Mouse (Mus musculus) right cerebral cortex, postnatal 4 days (tissue): ENCODE measurements around the gene Rcan2.
A peak's percentile ranks its signal among the peaks of the same experiment; 100 is the strongest.

ENCODE experiments used
- DNase-seq: peaks from one replicate; pipeline ENCODE4 v3.0.0-alpha.2; 2022

Rcan2 gene

DNA sequence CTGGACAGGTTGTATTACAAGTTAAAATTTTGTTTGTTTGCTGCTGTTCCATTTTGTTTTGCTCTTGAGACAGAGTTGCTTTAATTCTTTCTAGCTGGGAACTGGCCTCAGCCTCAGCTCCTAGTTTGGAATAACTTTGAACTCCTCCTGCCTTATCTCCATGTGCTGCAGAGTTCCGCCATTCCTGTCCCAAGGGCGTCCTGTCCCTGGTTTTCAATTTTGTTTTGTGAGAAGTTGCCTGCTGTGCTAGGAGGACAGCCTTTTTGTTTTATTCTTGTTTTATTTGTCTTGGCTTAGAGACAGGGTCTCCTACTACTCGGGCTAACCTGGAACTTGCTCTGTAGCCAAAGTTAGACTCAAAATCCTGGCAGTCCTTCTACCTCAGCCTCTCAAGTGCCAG is 26.1 kb downstream of the Rcan2 start:
- DNase-seq = no peak

DNA sequence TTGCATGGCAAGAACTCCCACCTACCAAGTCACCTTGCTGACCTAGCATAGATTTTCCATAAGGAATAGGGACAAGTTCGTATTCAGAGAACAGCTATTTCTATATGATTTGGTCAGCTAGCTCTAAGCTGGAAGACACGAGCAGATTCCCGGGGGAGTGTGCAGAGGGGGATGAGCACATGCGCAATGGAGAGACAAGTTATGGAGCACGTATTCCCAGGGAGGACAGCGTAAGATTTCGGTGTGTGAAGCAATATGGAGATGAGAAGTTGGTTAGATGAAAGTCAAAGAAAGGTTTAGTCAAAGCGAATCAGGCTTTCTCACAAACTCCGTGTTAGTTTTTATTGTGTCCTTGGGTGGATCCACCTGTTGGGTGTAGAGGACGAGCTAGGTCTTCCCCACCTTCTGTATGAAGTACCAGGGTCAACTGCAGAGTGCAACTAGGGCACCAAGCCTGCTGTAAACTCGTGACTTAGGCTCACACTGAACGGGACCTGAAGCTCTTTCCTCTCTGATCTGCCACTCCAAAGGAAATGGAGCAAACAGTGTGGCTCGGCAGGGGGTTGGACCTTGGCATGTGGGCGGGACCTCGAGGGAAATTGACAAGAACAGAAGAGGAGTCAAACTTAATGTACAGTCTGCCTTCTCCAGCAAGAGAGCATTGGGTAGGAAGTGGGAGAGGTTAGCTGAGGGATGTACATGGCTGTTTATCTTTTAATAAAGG is 31.4 kb downstream of the Rcan2 start:
- DNase-seq = no peak

DNA sequence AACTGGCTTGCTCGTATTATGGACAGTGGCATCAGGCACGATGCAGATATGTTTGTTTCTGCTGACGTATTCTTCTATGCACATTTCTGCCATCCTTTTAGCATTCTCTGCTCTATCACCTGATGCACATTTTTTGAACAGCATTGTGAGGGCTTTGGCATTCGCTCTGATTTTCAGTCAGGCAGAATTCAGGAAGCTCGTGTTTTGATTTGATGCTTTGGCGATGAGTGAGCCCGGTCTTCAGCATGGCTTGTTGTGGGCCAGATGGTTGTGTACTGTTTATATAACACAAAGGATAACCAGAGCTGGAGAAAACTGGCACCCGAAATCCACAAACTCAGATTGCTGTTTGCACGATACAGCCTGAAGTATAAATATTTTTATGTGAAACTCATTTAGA is 39.1 kb downstream of the Rcan2 start:
- DNase-seq = no peak

DNA sequence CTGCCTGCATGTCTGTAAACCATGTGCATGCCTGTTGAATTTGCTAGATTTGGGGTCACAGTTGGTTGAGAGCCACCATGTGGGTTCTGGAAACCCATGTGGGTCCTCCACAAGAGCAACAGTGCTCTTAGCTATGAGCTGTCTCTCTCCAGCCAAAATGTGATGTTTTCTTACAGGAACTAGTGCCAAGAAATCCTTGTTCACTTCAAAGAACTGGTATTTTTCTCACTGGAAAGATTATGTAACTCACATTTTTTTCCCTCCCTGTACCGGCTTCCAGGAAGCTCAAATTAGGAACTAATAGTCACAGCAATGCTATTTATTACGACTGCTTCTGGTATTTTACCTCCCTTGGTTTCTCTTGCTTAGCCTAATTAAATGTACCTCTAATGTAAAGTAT is 45.6 kb downstream of the Rcan2 start:
- no peak for DNase-seq

DNA sequence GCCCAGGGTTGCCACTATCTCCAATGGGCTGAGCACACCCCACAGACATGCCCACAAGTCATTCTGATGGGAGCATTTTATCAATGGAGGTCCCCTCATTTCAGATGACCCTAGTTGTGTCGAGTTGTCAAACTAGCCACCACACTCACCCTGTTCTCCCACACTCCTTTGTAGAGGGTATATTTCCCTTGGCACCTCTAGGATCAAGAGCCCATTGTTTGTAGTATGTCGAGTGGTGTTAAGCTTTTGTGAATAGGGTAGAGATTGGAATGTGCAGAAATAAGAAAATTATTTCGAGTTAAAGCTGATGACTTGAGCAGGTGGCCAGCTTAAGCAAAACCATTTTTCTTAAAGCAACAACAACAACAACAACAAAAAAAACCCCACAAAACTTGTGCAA is 47.8 kb downstream of the Rcan2 start:
- DNase-seq = no peak

DNA sequence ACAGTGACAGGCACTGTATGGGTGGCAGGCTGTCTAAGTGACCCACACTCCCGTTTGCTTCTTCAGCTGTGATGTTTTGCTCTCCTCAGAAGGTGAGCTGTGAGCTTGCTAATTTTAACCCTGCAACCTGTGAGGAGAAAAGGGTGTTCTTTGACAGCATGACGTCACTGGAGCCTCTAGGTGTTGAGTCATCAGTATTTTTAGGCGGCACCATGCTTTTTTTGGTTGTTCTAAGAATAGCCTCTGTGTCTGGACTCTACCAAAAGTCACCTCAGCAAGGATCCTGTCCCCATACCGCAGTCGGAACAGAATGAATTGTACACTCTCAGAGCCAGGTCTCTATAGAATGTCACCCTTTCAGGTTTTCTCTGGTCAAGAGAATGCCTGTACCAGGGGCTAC is 54.0 kb downstream of the Rcan2 start:
- DNase-seq = no peak

DNA sequence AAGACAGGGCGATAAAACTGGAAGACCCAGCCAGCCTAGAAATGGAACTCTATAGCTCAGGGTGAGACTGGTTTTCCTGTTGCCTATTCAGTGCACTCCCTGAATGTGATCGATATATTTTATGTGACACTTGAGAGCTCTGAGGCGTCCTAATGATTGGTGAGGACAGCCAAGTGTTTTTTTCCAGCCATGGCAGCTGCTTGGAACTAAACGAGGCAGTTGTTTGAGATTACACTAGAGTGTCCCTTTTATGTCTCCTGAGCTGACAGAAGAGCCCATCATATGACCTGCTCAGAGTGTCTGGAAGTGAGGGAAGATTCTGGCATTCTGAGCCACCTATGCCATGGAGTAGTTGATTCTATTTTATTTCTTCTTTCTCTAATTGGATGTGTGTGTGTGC is 54.9 kb downstream of the Rcan2 start:
- no peak for DNase-seq

DNA sequence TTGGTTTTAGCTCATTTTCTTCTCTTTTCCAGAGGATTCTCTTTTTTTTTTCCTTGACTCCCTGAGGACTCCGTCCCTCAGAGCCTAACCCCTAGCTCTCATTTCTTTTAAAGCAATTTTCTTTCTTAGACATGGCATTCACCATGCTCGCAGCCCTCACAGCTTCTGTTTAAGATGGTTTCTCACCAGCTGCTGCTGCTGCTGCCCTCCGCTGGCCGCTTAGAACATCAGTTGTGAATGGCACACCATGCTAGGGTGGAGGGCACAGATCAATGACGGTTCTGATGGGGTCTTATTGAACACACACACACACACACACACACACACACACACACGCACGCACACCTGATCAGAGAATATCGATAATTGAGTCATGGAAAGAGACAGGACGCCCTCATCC is 67.7 kb downstream of the Rcan2 start:
- peak; percentile 16 for DNase-seq

DNA sequence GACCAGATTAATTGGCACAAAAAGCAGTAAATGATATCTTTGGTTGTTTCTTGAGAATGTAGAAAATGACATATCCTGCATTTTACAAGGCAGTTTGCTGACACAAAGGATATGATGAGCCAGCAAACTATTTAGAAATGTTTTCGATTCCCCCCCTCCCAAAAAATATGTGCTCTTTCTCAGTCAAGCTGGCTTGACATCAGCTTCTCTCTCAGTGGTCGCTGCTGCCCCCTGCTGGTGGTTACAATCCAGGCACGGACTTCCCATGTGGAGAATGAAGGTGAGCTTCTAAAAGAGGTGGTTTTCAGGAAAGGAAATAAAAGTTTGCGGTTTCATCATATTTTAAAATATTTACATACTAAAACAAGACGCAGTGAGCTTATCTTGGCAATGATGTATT is 68.5 kb downstream of the Rcan2 start:
- peak; percentile 97 for DNase-seq

DNA sequence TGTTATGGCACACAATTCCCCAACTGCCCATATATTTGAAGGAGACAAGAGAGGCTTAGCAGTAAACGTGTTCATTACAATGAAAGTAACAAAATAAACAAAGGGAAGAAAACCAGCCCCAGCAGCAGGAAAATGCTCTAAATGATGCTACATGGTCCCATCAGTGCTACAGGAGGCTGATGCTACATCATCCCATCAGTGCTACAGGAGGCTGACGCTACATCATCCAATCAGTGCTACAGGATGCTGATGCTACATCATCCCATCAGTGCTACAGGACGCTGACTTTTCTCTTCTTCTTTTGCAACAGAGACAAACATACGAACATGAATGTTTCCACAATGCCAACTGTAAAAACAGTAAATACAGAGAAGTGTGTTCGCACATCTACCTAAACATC is 73.3 kb downstream of the Rcan2 start:
- no peak for DNase-seq

DNA sequence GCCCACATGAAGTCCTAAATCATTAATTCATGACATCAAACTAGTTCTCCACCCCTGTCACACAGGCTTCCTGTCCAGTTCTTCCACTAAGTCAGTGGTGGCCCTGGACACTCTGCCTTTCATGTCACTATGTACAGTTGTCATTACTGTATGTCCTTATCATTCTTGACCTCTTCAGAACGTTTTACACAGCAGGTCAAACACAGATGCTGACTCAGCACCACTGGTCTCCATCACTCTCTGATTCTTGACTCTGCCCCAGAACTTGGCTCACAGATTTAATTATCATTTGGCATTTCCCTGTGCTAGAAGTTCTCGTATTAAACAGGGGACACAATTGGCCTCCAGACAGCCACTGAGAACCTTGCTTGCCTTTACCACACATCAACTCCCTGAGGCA is 76.3 kb downstream of the Rcan2 start:
- no peak for DNase-seq

DNA sequence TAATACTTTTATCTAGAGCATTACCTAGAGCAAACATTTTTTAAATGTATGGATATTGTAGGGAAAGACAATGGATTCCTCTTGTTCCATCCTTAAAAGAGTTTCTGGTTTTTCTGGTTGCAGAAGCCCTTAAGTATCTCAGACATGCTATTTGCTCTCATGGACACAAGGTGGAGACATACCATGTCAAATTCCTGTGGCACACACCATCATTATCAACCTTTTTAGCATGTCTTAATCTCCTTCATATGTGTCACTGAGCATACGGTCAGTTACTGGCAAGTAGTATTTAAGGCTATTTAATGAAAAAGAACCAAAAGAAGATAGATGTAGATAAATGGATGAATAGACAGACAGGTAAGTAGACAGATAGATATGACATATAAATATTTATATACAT is 81.9 kb downstream of the Rcan2 start:
- DNase-seq = no peak

DNA sequence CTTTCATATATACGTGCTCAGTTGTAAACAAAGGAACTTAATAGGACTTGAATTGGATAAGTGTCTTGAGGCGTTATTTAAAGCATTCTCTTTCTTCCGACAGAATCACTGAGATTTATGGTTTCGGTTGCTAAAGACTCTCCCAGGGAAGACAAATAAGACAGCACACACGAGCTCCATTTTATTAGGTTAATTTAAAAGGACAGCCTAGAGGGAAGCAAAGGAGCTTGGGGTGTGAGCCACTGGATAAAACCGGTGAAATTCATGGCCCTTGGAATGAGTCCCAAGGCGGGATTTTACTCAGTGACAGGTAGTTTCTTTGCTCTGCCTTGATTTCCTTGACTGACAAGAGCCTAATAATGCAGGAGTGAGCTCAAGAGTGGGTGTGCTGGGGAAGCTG is 85.1 kb downstream of the Rcan2 start:
- DNase-seq = no peak

DNA sequence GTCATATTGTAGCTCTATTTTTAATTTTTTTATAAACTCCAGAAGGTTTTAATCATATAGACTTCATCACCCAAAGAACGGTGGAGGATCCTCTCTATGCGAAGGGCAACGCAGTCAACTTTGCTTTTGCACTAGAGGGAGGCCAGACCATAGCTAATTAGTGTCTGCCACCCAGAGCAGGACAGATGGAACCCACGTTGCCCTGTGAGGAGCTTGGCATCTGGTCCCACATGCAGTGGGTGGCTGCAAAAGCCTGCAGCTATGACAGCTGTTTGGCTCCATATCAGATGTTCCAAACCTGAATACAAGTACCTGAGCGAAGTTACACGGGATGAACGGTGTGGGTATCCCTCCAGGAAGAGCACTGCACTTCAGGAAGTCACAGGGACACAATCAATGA is 86.8 kb downstream of the Rcan2 start:
- DNase-seq = no peak

DNA sequence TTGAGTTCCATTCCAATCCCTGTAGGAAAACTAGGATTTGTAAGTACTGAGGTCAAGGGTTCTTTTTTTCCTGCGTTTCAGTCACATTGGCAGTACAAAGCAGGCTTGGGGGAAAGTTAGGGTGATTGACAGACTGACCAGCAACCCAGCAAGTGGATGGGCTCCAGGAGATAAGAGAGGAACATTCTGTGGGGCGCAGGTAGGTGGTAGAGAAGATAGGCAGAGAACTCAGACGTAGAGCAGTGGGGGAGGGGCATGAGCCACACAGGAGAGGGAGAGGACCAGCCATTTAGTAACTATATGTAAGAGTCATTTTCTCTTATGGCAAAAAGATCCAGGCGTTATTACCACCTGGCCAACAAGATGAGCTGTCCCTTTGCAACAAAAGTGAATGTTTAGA is 96.2 kb downstream of the Rcan2 start:
- DNase-seq = no peak

DNA sequence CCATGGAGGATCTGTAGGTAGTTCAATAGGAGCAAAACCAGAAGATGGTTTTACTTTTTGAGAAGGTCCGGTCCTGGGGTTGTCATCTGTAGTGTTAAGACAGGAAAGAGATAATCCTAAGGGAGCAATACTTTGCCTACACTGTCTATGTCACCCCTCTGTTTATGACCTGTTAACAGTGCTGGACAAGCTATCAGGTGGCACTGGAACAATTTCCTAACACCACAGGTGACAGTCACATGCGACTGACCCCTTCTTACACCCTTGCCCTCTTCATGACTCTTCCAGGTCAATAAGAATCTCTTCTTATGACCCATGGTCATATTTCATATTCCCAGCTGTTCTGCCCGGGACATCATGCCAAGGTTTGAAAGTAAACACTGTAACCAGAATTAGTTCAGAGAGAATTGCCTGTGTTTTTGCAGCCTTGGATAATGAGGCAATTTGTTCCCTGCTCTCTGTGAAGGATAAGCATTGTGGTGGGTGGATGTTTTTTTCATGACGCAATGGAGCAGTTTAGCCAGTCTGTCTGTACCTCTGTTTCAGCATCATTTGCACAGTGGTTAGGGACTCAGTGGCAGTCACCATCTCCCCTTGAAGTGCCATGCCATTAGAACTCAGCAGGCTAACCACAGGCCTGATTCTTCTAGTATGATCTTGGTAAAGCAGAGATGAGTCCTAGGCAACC is 98.4 kb downstream of the Rcan2 start:
- DNase-seq = no peak

DNA sequence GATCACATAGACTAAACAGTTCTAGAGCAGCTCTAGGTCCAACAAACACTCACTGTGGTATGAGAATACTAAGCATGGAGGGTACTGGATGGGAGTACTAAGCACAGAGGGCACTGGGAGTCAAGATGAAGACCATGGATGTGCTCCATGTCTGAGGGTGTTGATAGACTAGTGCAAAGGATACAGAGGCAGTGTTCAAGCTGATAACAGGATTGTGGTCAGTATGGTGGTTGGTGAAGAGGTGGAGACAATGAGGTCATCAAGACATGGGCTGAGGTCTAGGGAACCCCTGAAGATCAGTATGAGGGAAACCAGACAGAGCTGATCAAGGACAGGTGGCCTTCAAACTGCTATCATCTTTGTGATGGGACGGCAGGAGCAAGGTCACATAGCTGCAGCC is 99.0 kb downstream of the Rcan2 start:
- DNase-seq = no peak

DNA sequence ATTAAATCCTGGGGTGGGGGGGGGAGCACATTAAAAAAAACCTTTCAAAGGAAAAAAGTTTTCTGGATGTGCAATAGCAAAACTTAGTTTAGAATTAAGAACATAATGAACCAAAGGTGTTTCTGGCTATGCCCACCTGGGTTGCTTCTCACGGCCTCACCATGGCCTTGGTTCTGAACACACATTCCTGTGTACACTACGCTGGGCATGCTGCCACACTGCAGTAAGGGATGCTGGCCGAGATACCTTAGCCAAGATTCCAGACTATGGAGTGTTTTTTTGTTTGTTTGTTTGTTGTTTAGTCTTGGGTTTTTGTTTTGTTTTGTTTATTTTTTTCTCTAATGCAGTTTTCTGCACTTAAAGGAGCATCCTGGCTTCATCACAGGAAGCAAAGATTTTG is 100.3 kb downstream of the Rcan2 start:
- DNase-seq = no peak

DNA sequence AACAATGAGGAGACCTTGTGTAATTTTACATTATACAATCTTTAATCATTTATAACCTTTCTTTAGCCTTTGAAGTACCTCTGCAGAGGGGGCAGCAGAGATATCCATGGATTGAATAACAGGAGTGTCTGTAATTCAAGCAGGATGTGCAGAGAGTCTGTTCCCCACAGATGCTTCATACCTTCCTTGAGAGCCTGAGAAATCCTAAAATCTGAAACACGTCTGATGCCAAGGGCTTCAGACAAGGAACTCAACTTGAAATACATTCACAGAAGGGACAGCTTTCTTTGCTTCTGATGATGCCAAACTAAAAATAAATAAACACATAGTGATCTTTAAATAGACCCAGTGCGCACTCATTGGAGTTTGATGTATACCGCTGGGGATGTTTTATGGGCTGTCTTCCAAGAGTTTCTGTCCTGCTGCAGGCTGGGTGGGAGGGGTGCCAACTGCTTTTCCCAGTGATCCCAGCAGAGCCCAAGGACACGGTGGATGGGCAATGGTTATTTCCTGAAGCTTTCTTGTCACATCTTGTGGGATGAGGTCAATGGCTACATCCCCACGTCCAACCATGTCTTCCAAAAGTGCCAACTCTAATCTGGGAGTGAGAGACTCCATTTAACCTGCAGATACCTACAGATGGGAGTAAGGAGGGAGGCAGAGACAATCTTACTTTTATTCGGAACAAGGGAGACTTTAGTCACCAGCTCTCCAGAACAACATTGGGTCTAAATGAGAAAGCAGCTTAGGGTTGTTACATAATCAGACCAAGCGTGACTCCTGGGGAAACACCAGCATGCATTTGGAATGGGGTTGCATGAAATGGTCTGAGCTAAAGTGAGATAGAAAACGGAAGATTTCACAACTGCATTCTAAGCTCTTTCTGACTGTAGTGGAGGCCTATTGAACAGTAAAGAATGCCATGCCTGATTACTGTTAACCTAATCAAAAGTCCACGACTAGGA is 102.9 kb downstream of the Rcan2 start:
- peak; percentile 5 for DNase-seq

DNA sequence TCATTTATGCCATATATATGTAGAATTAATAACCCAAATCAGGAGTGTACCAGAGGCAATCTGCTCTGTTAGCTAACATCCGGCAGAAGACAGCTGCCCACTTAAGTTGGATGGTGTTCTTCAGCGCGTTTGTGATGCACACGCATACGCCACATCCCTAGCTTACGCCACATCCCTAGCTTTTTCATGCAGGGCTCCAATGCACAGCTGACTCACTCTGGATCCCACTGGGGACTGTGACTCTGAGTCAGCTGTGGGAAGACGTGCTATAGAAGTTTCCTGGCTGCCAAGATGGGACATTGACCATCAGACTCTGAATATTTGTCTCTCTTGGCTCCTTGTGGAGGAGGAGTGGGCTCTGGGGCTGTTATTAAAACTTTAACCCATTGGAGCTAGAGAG is 103.7 kb downstream of the Rcan2 start:
- DNase-seq = no peak

DNA sequence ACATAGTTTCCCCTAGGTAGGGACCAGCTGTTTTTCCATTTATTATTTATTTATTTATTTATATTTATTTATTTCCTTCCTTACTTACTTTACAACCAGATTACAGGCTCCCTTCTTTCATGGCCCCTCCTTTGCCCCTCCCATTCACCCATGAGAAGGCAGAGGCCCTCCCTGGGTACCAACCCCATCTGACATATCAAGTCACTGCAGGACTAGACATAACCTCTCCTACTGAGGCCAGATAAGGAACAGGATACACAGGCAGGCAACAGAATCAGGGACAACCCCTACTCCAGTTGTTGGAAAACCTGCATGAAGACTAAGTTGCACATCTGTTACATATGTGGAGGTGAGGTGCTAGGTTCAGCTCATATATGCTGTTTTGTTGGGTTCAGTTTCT is 105.6 kb downstream of the Rcan2 start:
- no peak for DNase-seq

DNA sequence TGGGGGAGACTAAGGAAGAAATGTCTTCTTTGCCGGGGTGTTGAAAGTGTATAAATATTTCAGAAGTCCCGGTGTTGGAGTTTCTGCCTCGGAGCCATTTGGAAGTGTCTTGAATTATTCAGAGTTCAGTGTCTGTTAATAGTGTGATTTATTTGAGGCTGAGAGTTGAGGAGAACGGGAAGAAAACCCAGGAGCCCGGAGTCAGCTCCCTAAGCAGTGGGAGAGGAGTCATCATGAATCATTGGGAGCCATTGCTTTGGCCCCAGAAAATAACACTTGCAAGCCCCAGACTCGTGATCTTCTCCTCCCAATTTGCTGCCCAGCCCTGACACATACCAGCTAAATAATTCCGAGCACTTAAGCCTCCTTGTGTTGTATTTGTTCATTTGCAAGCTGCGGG is 115.0 kb downstream of the Rcan2 start:
- no peak for DNase-seq

DNA sequence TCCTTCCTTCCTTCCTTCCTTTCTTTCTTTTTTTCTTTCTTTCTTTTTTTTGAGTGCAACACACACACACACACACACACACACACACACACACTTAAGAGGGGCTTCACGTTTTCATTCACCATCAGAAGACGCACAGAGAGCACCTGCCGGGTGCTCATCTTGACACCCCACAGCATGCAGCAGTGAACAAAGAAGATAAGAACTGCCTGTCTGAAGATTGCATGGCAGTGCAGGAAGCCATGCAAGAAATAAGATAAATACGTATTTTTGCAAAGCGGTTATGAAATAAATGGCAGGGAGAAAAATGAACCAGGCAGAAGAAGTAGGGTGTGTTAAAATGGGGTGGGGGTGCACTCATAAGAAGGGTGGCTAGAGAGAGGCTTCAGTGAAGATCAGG is 116.0 kb downstream of the Rcan2 start:
- no peak for DNase-seq

DNA sequence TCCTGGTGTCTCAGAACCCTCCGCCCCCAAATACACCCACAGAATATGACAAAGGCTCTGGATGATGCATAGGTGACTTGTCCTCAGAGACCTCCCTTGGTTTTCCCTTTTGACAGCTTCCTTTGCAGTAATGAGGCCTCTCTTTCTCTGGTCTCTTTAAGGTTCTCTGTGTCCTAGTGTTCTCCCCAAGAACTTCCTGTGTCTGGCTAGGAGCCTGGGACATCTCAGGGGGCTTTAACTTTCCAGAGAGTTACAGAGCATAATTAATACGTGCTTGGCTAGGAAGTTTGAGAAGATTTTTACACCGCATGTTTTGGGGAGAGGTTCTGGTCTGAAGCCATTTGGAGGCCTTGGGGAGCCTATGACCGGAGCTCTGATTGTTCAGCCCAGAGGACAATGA is 128.7 kb downstream of the Rcan2 start:
- DNase-seq = no peak
